Mouse (Mus musculus) WW6 (cell line): ENCODE measurements around the gene Cfap61.

ENCODE experiments used
- DNase-seq: peaks from one replicate; pipeline ENCODE4 v3.0.0-alpha.2; 2013; ENCODE audit warnings: low read depth, low spot score

Cfap61 gene

DNA sequence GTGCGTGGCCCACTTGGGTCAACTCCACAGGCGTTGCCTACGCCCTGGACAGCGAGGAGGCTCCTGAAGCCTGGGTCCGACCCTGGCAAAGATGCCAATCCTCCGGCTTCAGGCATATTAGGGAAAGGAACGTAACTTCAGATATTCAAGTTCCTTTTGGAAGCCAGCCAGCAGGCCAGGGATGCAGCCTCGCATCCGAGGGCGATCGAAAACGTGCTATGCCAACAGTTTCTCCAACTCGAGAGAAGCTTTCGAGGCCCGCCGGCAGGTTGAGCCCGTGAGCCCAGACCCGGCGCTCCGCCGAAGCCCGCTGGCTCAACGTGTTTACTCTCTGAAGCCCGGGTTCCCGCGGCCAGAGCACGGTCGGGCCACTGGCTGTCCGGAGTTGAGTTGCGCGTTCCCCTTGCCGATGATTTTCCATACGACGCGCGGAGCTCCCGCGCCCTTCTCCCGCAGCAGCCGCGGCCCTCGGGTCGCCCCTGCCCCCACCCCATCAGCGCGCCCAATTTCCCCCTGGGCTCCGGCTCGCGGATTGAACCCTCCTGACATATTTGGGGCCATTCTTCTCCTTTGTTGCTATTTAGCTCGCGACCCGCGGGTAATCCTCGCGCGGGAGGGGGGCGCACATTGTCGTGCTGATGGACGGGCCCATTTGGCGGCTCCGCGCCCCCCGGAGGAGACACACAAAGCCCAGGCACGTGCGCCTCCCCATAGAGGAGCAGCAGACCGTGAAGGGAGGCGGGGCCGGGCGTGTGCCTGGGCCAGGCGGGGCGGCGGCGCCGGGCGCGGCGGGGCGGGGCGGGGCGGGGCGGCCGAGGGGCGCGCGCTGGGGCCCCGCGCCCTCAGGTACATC lies 286.7 kb downstream of the Cfap61 start, which contains the start of gene Insm1:
TSS of gene Insm1 (plus strand) at position 846 of the 853 bp plus-strand sequence.
- DNase-seq, result no peak

DNA sequence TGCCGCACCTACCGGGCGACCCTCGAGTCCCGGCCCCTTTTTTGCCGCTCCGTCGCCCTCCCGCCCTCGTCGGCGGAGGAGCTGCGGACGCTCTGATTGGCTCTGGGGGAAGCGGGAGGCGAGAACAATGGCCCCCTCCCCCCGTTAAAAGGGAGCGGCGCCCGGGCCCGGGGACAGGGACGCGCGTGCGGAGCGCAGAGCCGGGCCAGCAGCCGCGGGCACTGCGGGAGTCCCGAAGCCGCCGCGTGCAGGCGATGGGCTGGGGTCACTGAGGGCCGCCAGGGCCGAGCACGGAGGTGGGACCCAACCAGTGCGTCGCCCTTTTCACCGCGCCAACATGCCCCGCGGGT lies 287.3 kb downstream of the Cfap61 start:
- no peak for DNase-seq

DNA sequence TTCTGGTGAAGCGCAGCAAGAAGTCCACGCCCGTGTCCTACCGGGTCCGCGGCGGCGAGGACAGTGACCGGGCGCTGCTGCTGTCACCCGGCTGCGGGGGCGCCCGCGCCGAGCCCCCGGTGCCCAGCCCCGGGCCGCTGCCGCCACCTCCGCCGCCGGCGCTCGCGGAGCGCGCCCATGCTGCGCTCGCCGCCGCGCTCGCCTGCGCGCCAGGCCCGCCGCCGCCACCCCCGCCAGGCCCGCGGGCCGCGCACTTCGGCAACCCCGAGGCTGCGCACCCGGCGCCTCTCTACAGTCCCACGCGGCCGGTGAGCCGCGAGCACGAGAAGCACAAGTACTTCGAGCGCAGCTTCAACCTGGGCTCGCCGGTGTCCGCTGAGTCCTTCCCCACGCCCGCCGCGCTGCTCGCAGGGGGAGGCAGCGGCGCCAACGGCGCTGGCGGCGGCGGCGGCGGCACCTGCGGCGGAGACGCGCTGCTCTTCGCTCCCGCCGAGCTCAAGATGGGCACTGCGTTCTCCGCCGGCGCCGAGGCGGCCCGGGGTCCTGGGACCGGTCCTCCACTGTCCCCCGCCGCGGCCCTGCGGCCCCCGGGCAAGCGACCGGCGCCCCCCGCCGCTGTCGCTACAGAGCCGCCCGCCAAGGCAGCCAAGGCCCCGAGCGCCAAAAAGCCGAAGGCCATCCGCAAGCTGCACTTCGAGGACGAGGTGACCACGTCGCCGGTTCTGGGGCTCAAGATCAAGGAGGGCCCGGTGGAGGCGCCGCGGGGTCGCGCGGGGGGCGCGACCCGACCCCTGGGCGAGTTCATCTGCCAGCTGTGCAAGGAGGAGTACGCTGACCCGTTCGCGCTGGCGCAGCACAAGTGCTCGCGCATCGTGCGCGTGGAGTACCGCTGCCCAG lies 287.9 kb downstream of the Cfap61 start:
- DNase-seq, result no peak

DNA sequence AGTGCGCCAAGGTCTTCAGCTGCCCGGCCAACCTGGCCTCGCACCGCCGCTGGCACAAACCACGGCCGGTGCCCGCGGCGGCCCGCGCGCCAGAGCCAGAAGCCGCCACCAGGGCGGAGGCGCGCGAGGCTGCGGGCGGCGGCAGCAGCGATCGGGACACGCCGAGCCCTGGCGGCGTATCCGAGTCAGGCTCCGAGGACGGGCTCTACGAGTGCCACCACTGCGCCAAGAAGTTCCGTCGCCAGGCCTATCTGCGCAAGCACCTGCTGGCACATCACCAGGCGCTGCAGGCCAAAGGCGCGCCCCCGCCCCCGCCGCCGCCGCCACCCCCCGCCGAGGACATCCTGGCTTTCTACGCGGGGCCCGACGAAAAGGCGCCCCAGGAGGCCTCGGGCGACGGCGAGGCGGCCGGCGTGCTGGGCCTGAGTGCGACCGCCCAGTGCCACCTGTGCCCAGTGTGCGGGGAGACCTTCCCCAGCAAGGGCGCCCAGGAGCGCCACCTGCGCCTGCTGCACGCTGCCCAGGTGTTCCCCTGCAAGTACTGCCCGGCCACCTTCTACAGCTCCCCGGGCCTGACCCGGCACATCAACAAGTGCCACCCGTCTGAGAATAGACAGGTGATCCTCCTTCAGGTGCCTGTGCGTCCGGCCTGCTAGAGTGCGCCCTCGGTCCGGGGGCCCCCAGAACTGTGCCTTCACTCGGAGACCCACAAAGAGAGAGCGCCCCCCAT lies 288.8 kb downstream of the Cfap61 start:
- no peak for DNase-seq

DNA sequence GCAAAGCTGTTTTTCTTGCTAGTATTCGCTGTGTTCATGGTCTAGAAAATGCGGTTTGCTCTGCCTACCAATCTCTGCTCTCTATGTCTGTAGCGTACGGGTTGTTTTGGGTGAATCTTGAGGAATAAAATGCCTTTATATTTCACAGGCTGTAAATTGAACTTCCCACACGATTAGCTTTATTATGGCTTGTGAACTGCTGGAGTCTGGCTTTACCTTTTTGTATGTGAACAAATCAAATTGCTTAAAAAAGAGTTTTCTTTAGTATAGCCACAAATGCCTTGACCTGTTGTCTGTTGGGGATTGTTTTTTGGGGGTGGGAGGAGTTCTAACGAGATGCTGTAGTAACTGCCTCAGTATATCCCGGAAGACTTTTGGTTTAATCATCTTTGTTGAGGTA lies 289.6 kb downstream of the Cfap61 start:
- DNase-seq, result no peak

DNA sequence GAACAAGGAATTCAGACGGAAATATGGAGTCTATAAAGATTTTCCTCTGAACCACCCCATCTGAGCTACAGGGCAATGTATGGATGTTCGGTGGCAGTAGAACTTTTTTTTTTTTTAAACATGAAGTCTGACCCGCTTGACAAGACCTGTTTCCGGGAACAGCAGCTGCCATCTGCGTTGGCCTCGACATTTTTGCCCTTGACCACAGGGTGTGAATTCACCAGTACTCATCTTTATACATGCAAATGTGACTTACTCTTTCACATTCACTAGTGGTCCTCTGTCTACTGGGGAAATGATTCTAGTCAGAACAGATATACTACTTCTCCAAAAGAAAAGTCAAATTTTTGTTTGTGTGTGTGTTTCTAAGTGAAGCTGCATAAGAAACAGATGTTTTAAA lies 291.2 kb downstream of the Cfap61 start:
- no peak for DNase-seq

DNA sequence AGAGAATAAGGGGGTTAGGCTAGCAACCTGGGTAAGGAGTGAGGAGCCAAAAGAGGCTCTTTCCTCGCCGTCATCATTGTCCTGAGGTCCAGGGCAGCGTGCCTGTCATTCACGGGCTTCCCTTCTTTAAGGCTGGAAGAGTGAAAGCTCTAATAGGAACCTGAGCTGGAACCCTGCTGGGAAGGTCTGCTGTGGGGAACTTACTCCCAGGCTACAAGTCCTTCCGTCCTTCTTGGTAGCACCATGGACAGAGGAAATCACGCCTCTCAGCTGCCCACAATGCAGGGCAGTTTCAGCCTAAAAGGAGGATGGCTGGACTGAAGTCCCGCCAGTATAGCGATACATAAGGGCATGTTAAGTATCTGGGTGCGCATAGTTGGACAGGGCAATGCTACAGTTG lies 291.9 kb downstream of the Cfap61 start:
- no peak for DNase-seq

DNA sequence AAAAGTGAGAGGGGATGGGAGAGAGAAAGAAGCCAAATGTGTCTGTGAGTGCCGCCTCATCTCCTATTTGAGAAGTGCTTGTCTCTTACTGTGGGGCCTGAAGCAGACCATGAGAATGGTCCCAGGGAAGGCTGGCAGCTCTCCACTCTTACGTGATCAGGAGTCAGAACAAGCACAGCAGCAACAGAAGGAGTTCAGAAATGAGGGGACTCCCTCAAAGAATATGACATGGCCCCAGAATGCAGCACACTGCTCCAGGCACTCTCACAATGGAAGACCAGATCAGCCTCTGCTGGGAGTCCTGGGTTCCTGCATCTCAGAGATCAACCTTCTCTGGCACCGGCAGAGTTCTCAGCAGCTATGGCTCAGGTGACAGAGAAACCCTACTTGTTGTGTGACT lies 293.1 kb downstream of the Cfap61 start:
- DNase-seq, result no peak

DNA sequence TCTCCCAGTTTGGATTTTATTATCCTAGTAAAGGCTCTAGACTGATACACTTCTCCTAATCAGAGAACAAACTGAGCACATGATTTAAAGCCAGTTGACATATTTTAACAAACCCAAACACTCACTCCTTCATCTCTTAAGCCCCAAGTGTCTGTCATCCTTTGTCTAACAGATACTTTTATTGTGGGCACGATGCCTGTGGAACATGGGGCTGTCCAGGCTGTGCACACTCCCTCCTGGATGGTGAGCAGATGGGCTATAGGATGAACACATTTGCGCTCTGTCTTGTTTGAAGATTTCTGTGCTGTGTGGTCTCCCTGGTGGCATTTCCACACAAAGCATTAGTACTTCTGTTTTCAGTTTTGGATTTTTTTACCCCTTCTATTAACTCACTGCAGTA lies 293.9 kb downstream of the Cfap61 start:
- DNase-seq, result no peak

DNA sequence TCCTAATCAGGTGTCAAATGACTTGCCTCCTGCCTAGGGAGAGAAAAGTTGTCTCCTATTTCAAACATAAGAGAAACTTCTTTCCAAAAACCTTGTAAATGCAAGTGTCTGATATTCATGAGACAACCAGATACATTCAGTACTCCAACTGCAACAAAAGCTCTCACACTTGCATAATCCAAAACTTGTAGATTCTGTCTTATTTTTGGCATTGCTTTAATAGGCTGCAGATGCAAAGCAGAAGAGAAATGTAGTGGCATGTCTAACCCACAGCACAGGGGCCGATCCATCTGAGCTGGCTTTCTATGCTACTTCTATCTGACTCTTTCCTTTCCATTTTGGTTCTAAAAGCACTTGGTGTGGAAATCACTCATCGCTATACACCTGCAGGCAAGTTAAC lies 296.9 kb downstream of the Cfap61 start:
- no peak for DNase-seq

DNA sequence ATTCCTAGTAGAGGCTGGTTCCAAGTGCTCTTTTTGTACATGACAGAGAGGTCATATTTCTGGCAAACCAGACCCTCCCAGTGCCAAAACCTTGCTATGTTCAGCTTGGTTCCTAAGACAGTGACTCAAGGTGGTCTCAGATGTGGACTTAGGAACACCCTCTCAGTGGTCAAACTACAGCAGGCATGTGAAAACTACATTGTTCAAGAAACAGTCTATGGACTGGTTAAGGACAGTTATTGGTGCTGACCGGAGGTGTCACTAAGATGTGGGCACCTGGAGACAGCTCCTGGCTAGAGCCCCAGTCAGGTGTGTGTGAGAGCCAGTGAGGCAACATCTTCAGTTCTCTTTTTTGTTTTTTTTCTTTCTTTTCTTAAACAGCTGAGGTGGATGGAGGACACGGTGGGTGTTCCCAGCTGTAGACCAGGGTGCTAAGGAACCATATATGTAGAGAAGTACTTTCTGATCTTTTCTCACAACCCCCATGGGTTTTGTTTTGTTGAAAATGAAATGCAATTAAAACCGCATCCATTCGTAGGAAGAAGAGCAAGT lies 304.7 kb downstream of the Cfap61 start:
- no peak for DNase-seq

DNA sequence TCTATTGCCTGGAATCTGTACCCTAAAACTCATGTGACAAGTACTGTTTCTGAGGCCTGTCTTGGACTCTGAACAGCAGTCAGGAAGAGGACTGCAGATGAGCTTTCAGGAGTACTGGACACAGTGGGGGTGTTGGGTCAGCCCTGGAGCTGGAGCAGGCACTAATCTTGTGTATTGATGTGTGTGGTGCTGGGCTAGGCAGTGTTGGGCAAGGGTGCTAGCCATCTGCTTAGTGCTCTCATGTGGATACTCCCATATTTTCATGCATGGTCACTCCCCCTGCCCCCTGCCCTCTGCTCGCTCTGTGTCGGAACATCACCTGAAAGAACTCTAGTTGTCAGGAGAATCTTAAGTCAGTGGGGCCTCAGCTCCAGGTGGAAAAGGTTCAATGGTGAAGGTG lies 309.5 kb downstream of the Cfap61 start:
- DNase-seq, result no peak

DNA sequence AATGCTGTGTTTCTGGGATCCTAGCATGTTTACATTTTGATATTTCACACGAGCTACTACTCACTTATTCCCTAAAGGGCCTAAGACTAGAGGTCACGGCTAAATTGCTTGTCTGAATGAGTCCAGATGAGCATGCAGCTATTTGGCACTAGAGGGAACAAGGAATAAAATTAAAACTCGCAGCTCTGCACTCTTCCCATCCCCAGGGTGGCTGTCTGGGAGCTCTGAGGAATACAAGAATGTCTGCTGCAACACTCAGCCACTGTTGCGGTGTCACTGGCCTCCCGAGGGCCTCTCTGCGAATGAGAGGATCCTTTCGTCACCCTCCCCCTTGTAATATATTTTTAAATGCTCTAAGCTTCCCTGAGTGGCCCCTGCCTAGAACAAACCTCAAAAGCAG lies 310.8 kb downstream of the Cfap61 start:
- DNase-seq, result no peak

DNA sequence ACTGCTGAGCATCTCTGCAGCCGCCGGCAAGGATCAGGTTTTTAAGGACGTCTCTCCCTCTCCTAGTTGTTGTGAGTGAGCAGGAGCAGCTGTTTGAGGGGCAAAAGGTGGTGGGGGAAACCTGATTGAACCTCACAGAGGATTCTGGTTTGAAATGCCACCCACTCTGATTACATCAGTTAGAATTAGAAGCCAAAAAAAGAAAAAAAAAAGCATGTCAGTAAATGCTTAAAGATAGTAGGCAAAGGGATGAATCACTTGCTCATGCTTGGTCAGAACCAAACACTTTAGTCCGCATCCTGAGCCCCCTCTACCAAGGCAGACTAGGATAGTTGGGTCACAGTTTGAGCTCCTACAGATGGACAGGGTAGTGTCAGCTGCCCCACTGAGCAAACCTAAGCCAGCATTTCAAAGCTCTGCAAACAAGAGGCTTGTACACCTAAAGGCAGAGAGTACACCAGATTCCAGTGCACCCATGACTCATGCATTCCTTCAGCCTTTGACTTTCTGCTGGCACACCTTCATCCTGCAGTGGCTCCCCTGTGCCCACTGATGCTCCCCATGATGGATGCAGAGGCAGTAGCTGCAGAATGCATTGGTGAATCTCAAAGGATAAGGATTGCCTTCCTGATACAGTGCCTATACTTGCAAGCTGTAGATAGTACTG lies 312.0 kb downstream of the Cfap61 start:
- DNase-seq, result no peak

DNA sequence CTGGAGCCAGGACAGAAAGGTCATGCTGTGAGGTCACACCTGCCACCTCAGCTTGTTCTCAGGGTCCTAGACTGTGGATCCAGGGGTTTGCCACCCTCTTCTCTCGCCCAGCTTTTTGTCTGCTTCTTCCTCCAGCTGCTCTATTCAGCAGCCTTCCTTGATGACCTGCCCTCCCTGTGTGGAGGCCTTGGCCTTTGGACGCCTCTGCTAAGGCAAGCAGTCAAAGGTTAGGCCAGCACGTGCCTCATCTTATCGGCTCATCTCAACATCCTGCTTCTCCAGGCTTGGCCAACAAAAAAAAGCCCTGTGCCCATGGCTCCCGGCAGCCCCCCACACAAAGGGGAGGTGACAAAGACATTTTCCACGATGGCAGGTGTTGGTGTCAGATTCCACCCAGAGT lies 313.0 kb downstream of the Cfap61 start:
- no peak for DNase-seq

DNA sequence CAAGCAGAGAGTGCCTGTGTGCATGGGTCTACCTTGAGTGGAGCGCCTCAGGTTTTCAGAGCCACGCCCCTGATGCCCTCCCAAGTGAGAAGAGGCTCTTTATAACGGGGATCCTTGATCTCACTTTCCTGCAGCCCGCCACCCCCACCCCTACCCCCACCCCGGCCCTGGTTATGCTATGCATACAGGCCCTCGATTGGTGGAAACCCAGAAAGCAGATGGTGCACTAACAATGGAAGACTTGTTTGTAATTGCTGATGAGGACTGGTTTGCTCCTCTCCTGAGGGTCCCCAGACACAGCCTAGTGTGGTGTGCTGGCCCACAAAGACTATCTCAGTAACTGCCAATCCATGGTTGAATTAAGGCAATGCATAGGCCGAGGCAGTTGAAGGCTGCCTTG lies 314.4 kb downstream of the Cfap61 start:
- no peak for DNase-seq

DNA sequence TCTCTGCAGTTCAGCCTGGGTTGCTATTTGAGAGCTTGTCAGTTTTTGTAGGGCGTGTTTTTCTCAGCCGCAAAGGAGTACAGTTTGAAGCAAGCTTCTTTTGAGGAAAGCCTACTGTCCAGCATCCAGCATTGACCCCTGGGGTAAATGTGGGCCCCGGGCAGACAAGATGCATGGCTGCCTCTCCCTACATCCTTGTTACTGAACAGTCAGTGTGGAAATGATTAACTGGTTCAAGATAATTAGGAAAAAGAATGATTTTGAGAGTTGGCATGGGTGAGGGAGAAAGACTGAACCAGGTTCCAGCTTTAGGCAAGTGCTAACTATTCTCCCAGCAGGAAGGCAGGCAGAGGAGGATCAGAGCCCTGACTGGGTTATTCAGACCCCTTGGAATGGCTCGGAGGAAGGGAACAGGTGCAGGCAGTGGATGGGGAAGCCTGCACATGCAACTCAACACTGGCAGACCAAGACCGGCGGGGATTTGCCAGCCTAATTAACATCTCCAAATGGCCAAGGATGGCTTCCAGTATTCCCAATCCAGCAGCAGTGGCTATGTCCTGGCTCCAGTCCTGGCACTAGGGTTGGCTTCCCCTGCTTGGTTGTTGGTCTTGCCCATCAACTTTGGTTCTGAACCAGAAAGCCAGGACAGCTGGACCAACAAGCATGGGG lies 315.8 kb downstream of the Cfap61 start:
- DNase-seq, result no peak

DNA sequence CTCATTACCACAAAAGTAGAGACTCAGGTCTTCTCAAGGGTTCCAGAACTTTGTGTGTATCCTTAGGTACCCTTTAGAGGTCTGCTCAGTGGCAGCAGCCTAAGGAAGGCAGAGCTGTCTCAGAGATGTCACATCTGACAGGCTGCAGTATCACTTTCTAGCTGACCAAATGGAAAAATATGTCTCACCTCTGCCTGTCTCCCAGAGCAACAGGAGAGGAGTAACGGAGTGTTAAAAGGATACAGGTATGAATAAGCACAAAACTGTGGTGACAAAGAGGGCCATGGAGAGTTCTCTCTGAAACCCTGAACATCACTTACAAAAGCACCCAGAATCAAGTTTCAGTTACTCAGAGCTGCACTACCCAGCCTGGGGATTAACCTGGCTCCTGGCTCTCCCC lies 319.8 kb downstream of the Cfap61 start:
- no peak for DNase-seq

DNA sequence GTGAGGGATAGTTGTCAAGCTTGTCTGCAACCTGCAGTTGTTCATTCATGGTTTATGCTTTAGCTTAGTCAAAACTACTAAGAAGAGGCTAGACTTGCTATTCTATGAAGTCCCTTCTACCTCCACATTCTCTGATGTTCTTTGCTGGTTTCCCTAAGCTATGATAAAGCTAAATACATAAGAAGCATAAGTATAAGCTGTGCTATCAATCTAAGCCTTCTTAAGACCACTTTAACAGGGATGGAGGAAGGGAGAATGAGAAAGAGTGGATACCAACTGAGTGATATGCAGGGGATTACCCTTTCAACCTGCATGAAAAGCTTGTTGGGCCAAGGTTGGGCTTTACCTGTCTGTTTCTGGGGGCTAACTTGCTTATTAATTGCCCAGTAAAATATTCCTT lies 321.1 kb downstream of the Cfap61 start:
- DNase-seq, result no peak

DNA sequence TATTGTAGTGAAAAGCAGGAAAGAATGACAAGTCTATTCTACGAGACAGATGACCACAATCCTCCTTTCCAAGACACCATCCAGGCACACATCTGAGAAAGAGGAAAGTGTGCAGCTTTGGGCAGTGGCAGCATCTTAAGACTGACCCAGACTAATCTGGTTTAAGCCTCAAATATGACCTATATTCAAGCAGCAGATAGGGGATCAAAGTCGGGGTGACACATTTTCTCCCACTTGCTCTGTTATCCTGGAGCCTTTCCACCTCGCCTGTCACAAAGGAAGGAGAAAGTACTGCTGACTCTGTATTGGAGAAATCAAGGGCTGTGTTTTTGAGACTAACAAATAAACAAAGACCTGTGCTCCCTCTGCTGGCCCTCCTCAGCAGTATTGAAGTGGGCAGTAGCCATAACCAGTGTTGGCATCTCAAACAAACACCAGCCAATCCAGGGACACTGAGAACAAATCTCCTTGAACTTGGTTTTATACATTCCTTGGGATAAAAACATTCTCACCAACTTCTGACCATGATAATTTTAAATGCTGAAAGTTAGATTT lies 321.8 kb downstream of the Cfap61 start:
- DNase-seq, result no peak
